Mouse (Mus musculus): ENCODE measurements at regions not wholly inside any gene's neighbourhood (a gene's known extent, or its start where the extent isn't known, plus 50 kb on each side); places are given as distances from the start of the nearest gene placed in this dataset.

DNA sequence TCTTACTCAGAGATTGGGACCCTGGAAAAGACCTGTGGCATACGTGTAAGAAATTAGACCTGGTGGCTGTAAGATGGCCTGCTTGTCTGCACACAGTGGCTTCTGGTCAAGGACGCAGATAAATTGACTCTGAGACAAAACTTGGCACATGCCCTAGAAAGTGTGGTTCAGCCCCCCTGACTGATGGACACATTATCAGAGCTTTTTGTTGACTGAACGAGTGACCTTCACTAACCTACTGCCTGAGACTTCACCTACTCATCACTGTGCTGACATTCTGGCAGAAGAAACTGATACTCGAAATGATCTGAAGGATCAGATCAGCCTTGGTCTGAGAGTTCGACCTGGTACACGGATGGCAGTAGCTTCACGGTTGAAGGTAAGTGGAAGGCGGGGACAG lies 330.9 kb upstream of the B430218F22Rik start:
- peak; percentile 29 to 68 for DNase-seq (ENCODE audit: inconsistent age in 2 of 2, low spot score in 1 of 2)

DNA sequence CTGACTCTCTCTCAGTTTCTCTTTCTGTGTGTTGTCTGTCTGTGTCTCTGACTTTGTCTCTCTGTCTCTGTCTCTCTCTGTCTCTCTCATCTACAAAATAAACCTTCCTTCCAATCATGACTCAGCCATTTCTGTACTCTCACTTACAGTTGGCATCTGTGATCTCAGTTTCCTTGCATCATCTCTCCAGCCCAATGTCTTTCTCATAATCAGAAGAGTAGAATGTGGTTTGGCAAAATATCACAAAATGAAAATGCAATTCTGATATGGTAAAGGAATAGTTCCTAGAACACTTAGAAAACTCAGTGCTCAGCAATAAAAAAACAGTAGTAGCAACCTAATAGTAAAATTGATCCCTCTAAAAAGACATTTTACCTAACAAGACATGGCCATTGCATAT lies 320.9 kb upstream of the B430218F22Rik start:
- no peak for DNase-seq (ENCODE audit: inconsistent age in 2 of 2, low spot score in 1 of 2)

DNA sequence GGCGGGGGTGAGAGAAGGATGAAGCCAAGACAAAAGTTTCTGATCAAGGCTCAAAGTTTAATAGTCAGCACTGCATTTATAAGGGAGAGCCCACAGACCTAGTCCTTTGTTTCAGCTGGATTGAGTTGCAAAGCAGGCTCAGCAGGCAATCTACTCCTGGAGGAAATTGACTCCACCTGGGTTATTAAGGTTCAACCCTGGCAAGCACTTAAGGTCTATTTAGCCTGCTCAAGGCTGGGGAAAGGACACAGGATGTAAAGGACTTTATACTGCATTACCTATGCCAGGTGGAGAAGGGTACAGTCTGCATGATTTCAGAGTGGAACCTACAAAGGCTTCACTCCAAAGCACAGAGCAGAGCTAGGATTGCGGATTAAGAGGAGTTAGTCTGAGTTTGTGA lies 318.4 kb upstream of the B430218F22Rik start:
- DNase-seq (ENCODE audit: inconsistent age in 2 of 2, low spot score in 1 of 2), result no peak

DNA sequence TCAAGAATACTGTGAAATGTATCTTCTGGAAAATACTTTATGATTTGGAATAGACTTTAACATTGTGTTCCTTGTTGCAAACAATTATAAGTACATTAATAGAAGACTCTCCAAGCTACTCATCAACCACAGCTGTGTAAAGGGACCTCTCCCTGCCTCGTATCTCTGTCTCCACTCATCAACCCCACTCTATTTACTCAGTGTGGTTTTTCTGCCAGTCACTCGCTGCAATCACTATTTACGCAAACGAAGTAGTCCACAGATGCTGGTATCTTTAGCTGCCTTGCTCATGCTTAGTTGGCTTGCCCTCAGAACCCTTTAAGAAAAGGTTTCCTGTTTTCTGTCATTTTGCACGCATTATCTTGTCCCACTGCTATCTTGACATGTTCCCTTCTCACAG lies 300.1 kb upstream of the B430218F22Rik start:
- DNase-seq (ENCODE audit: inconsistent age in 2 of 2, low spot score in 1 of 2), result no peak

DNA sequence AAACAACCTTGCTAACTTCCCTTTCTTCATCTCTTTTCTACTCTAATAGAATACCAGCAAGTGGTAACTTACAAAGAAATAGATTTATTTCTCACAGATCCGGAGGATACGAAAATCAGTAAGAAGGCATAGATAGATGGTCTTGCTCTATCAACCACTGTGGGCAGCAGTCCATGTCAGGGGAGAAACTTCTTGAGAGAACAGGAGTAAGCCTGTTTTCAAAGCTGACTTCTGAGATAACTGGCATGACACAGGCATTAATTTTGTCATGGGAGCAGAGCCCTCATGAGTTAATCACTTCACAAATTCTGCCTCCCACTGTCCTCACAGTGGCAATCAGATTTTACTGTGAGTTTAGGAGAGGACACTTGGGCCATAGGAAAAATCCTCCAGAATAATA lies 299.5 kb upstream of the B430218F22Rik start:
- DNase-seq (ENCODE audit: inconsistent age in 2 of 2, low spot score in 1 of 2), result no peak

DNA sequence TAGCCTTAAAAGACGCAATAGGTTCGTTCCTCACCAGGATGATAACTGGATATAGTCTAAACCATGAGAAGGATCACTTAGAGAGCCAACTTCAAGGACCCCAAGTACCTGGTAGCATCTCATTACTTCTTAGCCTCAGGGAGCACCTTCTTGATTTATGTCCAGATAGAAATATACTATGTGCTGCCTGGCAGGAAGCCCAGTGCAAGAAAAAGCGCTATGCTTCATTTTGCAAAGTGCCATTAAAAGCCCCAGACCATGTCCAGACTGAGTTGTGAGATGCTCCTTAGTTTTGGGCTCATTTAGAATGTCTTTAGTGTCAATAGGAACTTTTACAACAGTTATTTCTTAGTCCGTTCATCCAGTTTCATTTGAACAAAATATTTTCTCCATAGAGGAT lies 298.3 kb upstream of the B430218F22Rik start:
- DNase-seq (ENCODE audit: inconsistent age in 2 of 2, low spot score in 1 of 2), result no peak

DNA sequence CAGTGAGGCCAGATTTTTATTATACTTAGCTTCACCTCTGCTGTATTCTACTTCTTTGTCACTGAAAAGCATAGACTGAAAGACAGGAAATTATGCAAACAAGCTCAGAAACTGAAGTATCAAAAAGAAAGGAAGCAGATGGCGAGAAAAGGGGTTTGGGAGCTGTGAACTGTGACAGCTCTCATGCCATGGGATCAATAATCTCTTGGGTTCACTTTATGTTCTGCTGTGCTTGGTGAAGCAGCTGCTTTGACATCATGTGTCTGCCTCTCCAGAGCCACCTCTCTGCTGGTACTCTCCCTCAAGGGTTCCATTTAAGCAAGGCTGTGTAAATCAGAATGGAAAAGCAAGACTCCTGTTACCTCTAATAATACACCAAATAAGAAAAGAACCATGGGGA lies 291.3 kb upstream of the B430218F22Rik start:
- no peak for DNase-seq (ENCODE audit: inconsistent age in 2 of 2, low spot score in 1 of 2)

Data from adrenal gland, adult (tissue).